Mouse (Mus musculus) lung, postnatal 0 days (tissue): ENCODE results near the gene Clip1.

Experiments used
- CTCF ChIP-seq: IDR thresholded peaks from 2 replicates; pipeline ENCODE4 v1.5.1; 2016; ENCODE audit warnings: antibody characterized with exemption, mild to moderate bottlenecking
- EP300 ChIP-seq: IDR thresholded peaks from 2 replicates; pipeline ENCODE4 v1.6.1; 2016; ENCODE audit warnings: antibody characterized with exemption, mild to moderate bottlenecking, control low read depth

DNA sequence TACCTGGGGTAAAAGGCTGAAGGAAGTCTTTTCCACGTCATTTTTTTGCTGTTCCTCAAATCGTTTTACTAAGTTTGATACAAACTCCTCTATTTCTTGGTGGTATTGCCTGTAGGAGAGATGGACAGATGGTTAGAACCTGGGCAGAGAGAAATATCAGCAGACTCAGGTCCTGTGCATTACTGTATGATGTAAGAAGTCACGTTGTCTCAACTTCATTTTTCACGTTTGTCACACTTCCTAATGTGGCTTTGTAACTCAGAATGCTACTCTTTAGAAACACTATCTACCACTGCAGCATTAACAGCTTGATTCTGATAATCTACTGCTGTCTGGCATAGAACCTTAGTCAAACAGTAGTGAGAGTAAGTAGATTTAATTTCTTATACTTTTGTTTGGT, 30.2 kb upstream of the Clip1 start:
- TF ChIP-seq CTCF (no peak), EP300 (no peak)
